Mouse (Mus musculus) limb, embryonic 11.5 days (tissue): ENCODE measurements around the gene Qpct. TPM values are rescaled to one million over a fixed set of nuclear protein-coding genes. Genes with fewer than 3 reads are reported as not detected.

Experiments used
- ATAC-seq: fragments of 200-750 bp; cut with Nextera tagmentation; 2 replicates; pipeline ENCODE4 v1.8.0; 2017; ENCODE audit warnings: low read depth; ENCODE audit not compliant: insufficient number of reproducible peaks, low FRiP score, low TSS enrichment
- DNase-seq: peaks from one replicate; pipeline ENCODE4 v3.0.0-alpha.2; 2015; ENCODE audit warnings: low spot score
- H3K27ac ChIP-seq: fragments of 300-500 bp; sonication (generic); replicated peaks from 2 replicates; pipeline ENCODE4 v1.5.1; 2014; ENCODE audit warnings: low read depth, mild to moderate bottlenecking, low read length
- H3K27me3 ChIP-seq: fragments of 300-500 bp; sonication (generic); 2 replicates; pipeline ENCODE4 v1.6.1; 2014; ENCODE audit warnings: mild to moderate bottlenecking, low read length, mixed read lengths; ENCODE audit not compliant: control insufficient read depth, insufficient read depth
- H3K36me3 ChIP-seq: fragments of 300-500 bp; sonication (generic); 2 replicates; pipeline ENCODE4 v1.6.1; 2014; ENCODE audit warnings: mild to moderate bottlenecking, low read length, moderate library complexity, mixed read lengths; ENCODE audit not compliant: control insufficient read depth, insufficient read depth
- H3K4me1 ChIP-seq: fragments of 300-500 bp; sonication (generic); 2 replicates; pipeline ENCODE4 v1.6.1; 2014; ENCODE audit warnings: low read length, mixed read lengths; ENCODE audit not compliant: control insufficient read depth, insufficient read depth
- H3K4me2 ChIP-seq: fragments of 300-500 bp; sonication (generic); 2 replicates; pipeline ENCODE4 v1.6.1; 2014; ENCODE audit warnings: low read depth, mild to moderate bottlenecking, moderate library complexity; ENCODE audit not compliant: severe bottlenecking
- H3K4me3 ChIP-seq: fragments of 300-500 bp; sonication (generic); 2 replicates; pipeline ENCODE4 v1.5.1; 2014; ENCODE audit warnings: low read depth, low read length
- H3K9ac ChIP-seq: fragments of 300-500 bp; sonication (generic); 2 replicates; pipeline ENCODE4 v1.6.1; 2014; ENCODE audit warnings: mild to moderate bottlenecking, low read length
- H3K9me3 ChIP-seq: fragments of 300-500 bp; sonication (generic); 2 replicates; pipeline ENCODE4 v1.6.1; 2016; ENCODE audit warnings: low read length; ENCODE audit not compliant: control insufficient read depth
- WGBS: fragments of 180-500 bp; shearing (Covaris S2); extraction: QIAGEN DNeasy Blood & Tissue Kit; methylation state at CpG from one replicate; pipeline ENCODE4 v1.1.7; 2014; 5-methylcytosine and 5-hydroxymethylcytosine counted together
- polyA plus RNA-seq: library from polyadenylated mRNA; unstranded; fragments of >200 nt; fragmentation: Nextera tagmentation; extraction: Ambion mirVana; gene quantifications from 2 replicates; pipeline ENCODE4 v1.2.1, GENCODE M21; 2014

Gene Qpct
- polyA plus RNA-seq, 1 experiment from 2014 or later = 2.1 TPM

- no peak overlapping the region for H3K4me2 ChIP-seq
- H3K4me1 ChIP-seq = no peaks in the 10 kb centered on the region
- no peak for ATAC-seq
- no peak overlapping the region for H3K9ac ChIP-seq
- no peak for DNase-seq
- no peak overlapping the region for H3K27ac ChIP-seq
- no peak overlapping the region for H3K4me3 ChIP-seq
- H3K9me3 ChIP-seq = peaks cover 2% of the 10 kb centered on the region; the same call in 1 of the 2 replicates
- no peaks in the 10 kb centered on the region for H3K36me3 ChIP-seq
- H3K27me3 ChIP-seq = no peaks in the 10 kb centered on the region
- WGBS = 72% methylated on average over 1 of the region's 1 CpGs
These were observed 67.4 kb downstream of the Qpct start for GRCm38 (mm10) chr17:79119066-79119465.

- Histone ChIP-seq H3K9ac (no peak overlapping the region), H3K36me3 (no peaks in the 10 kb centered on the region), H3K4me3 (no peak overlapping the region), H3K4me1 (no peaks in the 10 kb centered on the region), H3K9me3 (peaks cover 2% of the 10 kb centered on the region; the same call in 1 of the 2 replicates), H3K27ac (no peak overlapping the region), H3K27me3 (no peaks in the 10 kb centered on the region), H3K4me2 (no peak overlapping the region)
- WGBS = 84% methylated on average over 3 of the region's 3 CpGs
- no peak for DNase-seq
- ATAC-seq = no peak
These were observed 68.6 kb downstream of the Qpct start for GRCm38 (mm10) chr17:79120269-79120668.

- ATAC-seq = 0 out of 2 replicates have a peak, but pooled peaks have one; percentile 35
- WGBS = 45% methylated on average over 8 of the region's 8 CpGs
- H3K4me3 ChIP-seq = no peak overlapping the region
- H3K4me1 ChIP-seq = no peaks in the 10 kb centered on the region
- no peak overlapping the region for H3K9ac ChIP-seq
- no peak overlapping the region for H3K27ac ChIP-seq
- H3K27me3 ChIP-seq = no peaks in the 10 kb centered on the region
- peak; percentile 32 for DNase-seq
- no peak overlapping the region for H3K4me2 ChIP-seq
- H3K36me3 ChIP-seq = no peaks in the 10 kb centered on the region
- no peaks in the 10 kb centered on the region for H3K9me3 ChIP-seq
These were observed 82.0 kb downstream of the Qpct start for GRCm38 (mm10) chr17:79133740-79134139.

- 93% methylated on average over 6 of the region's 6 CpGs for WGBS
- H3K27me3 ChIP-seq = no peaks in the 10 kb centered on the region
- H3K4me3 ChIP-seq = no peak overlapping the region
- no peak overlapping the region for H3K4me2 ChIP-seq
- no peak for DNase-seq
- no peaks in the 10 kb centered on the region for H3K36me3 ChIP-seq
- H3K9me3 ChIP-seq = no peaks in the 10 kb centered on the region
- no peak overlapping the region for H3K9ac ChIP-seq
- ATAC-seq = no peak
- no peaks in the 10 kb centered on the region for H3K4me1 ChIP-seq
- H3K27ac ChIP-seq = no peak overlapping the region
These were observed 84.1 kb downstream of the Qpct start for GRCm38 (mm10) chr17:79135826-79136225.

- H3K4me3 ChIP-seq = no peak overlapping the region
- H3K4me2 ChIP-seq = no peak overlapping the region
- H3K4me1 ChIP-seq = no peaks in the 10 kb centered on the region
- ATAC-seq (no peak), DNase-seq (no peak)
- H3K36me3 ChIP-seq = no peaks in the 10 kb centered on the region
- H3K9ac ChIP-seq = no peak overlapping the region
- no peaks in the 10 kb centered on the region for H3K9me3 ChIP-seq
- 84% methylated on average over 2 of the region's 2 CpGs for WGBS
- H3K27ac ChIP-seq = no peak overlapping the region
- no peaks in the 10 kb centered on the region for H3K27me3 ChIP-seq
These were observed 84.7 kb downstream of the Qpct start for GRCm38 (mm10) chr17:79136401-79136800.

Other genes starting within 250 kb of the Qpct start
- 13.2 and 14.9 TPM in 2 replicates for gene Heatr5b, start 216.5 kb upstream of the Qpct start, polyA plus RNA-seq
- 43.2 and 43.6 TPM in 2 replicates for gene Gpatch11, start 216.3 kb upstream of the Qpct start, polyA plus RNA-seq
- 8.2 and 8.6 TPM in 2 replicates for gene Eif2ak2, start 169.3 kb upstream of the Qpct start, polyA plus RNA-seq
- gene Sult6b1, start 144.9 kb upstream of the Qpct start, polyA plus RNA-seq = 0.12 and 0.17 TPM in 2 replicates
- gene Cebpzos, start 135.4 kb upstream of the Qpct start, polyA plus RNA-seq = 87.8 and 88.4 TPM in 2 replicates
- 68.7 and 78.5 TPM in 2 replicates for gene Cebpz, start 114.8 kb upstream of the Qpct start, polyA plus RNA-seq
- 46.5 and 52.1 TPM in 2 replicates for gene Ndufaf7, start 114.8 kb upstream of the Qpct start, polyA plus RNA-seq
- 53.8 and 55.4 TPM in 2 replicates for gene Prkd3, start 31.1 kb upstream of the Qpct start, polyA plus RNA-seq